Mouse (Mus musculus): ENCODE measurements at regions not wholly inside any gene's neighbourhood (a gene's known extent, or its start where the extent isn't known, plus 50 kb on each side); places are given as distances from the start of the nearest gene placed in this dataset.
A peak's percentile ranks its signal among the peaks of the same experiment; 100 is the strongest.
"Not testable (repeated sequence)": the region's sequence is repeated elsewhere in the genome, so short reads cannot be mapped to it uniquely, and the experiment has no call there.

GRCm38 (mm10) chr11:52460190-52460780, 64.1 kb downstream of the 9530068E07Rik start:
- no peak for DNase-seq (ENCODE audit: extremely low read depth, low read depth)

- DNase-seq (ENCODE audit: extremely low read depth, low read depth): peak; percentile 2
These were observed 74.9 kb downstream of the 9530068E07Rik start for GRCm38 (mm10) chr11:52471128-52471527.

GRCm38 (mm10) chr11:52480111-52480510, 83.9 kb downstream of the 9530068E07Rik start:
- not testable (repeated sequence) for DNase-seq (ENCODE audit: extremely low read depth, low read depth)

- DNase-seq (ENCODE audit: extremely low read depth, low read depth): not testable (repeated sequence)
These were observed 84.5 kb downstream of the 9530068E07Rik start for GRCm38 (mm10) chr11:52480694-52481093.

- not testable (repeated sequence) for DNase-seq (ENCODE audit: extremely low read depth, low read depth)
These were observed 87.3 kb downstream of the 9530068E07Rik start for GRCm38 (mm10) chr11:52483534-52483933.

GRCm38 (mm10) chr11:52488538-52488937, 92.3 kb downstream of the 9530068E07Rik start:
- not testable (repeated sequence) for DNase-seq (ENCODE audit: extremely low read depth, low read depth)

GRCm38 (mm10) chr11:52493336-52493735, 97.1 kb downstream of the 9530068E07Rik start:
- no peak for DNase-seq (ENCODE audit: extremely low read depth, low read depth)

DNA sequence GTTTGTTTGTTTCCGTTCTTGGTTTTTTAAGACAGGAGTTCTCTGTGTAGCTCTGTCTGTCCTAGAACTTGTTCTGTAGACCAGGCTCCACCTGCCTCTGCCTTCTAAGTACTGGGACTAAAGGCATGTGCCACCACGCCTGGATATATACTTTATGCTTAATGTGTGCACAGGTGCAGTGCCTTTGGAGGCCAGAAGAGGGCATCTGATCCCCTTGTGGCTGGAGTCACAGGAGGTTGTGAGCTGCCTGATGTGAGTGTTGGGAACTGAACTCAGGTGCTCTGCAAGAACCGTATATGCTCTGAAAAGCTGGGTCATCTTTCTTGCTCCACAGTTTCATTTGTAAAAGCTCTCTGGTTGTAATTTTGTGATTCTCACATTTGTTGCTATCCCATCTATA, 100.7 kb downstream of the 9530068E07Rik start:
- peak; percentile 11 for DNase-seq (ENCODE audit: extremely low read depth, low read depth)

- no peak for DNase-seq (ENCODE audit: extremely low read depth, low read depth)
These were observed 106.6 kb downstream of the 9530068E07Rik start for GRCm38 (mm10) chr11:52502759-52503365.

- no peak for DNase-seq (ENCODE audit: extremely low read depth, low read depth)
These were observed 115.6 kb downstream of the 9530068E07Rik start for GRCm38 (mm10) chr11:52511831-52512297.

- no peak for DNase-seq (ENCODE audit: extremely low read depth, low read depth)
These were observed 121.1 kb downstream of the 9530068E07Rik start for GRCm38 (mm10) chr11:52517330-52517729.

GRCm38 (mm10) chr11:52519877-52520276, 123.6 kb downstream of the 9530068E07Rik start:
- no peak for DNase-seq (ENCODE audit: extremely low read depth, low read depth)

DNA sequence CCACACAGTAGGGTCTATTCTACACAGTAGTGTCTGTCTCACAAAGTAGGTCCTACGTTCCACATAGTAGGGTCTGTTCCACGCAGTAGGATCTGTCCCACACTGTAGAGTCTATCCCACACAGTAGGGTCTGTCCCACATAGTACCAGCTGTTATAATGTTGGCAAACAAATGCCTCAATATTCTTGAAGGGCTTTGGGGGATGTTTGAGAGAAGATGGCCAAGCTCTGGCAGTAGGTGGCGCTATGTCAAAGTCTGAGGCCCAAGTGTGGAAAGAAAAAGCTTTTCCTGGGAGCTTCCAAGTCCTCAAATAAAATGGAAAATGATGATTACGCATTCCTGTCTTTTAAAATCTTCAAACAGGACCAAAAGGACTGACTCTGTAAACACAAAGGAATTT, 125.7 kb downstream of the 9530068E07Rik start:
- DNase-seq (ENCODE audit: extremely low read depth, low read depth): peak; percentile 32

- DNase-seq (ENCODE audit: extremely low read depth, low read depth): no peak
These were observed 126.2 kb downstream of the 9530068E07Rik start for GRCm38 (mm10) chr11:52522384-52522783.

- peak; percentile 73 for DNase-seq (ENCODE audit: extremely low read depth, low read depth)
These were observed 127.0 kb downstream of the 9530068E07Rik start for GRCm38 (mm10) chr11:52523191-52523590.

- no peak for DNase-seq (ENCODE audit: extremely low read depth, low read depth)
These were observed 127.4 kb downstream of the 9530068E07Rik start for GRCm38 (mm10) chr11:52523671-52524070.

- DNase-seq (ENCODE audit: extremely low read depth, low read depth): no peak
These were observed 129.2 kb downstream of the 9530068E07Rik start for GRCm38 (mm10) chr11:52525446-52525845.

DNA sequence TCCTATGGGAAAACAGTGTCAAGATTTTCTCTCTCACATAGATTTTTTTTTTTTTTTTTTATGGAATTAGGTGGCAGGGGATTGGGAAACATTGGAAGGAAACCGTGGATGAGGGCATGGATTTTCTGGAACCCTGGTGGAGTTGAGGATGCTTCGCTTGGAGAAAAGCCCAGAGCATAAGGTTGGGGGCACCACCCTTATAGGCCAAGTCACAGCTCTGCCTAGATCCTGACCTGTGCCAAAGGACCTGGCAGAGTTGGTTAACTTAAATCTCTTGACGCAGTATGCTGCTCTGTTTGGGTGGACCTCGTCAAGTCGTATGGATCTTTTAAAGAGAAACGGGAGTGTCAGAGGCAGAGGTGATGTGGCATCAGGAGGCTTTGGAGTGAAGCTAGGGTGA, 130.1 kb downstream of the 9530068E07Rik start:
- DNase-seq (ENCODE audit: extremely low read depth, low read depth): no peak

GRCm38 (mm10) chr11:52533379-52533778, 137.2 kb downstream of the 9530068E07Rik start:
- DNase-seq (ENCODE audit: extremely low read depth, low read depth): no peak

DNA sequence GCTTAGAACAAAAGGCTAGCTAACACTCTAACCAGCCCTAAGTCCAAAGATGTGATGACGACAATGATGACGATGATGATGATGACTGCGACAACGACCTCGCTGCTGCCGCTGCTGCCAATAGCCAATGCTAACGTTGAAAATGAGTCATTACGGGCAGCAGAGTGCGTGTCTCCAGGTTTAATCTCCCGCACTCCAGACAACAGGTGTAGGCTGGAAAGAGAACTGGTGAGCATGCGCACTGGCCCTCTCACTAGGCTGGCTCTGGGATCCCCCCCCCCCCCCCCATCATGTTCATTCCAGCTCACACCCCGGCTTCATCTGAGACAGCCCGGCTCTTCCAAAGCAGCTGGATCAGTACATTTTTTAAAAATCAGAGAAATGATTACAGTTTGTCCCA, 138.4 kb downstream of the 9530068E07Rik start:
- DNase-seq (ENCODE audit: extremely low read depth, low read depth): no peak

DNA sequence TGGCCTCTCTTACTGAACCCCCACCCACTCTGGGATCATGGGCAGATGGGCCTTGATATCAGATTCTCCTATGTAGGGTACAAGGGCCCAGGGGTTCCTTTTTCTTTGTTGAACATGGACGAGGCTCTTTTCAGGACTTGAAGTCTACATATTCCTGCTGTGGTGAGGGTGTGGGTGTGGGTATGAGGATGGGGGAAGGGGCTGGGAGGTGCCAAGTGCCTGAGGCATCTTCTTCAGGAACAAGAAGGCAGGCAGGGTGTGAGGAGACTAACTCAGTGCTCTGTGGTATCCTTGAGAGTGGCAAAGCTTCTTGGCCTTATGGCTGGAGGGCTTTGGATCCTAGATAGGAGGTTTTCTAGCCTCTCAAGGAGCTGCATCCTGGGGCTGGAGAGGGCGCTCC, 140.0 kb downstream of the 9530068E07Rik start:
- no peak for DNase-seq (ENCODE audit: extremely low read depth, low read depth)

DNA sequence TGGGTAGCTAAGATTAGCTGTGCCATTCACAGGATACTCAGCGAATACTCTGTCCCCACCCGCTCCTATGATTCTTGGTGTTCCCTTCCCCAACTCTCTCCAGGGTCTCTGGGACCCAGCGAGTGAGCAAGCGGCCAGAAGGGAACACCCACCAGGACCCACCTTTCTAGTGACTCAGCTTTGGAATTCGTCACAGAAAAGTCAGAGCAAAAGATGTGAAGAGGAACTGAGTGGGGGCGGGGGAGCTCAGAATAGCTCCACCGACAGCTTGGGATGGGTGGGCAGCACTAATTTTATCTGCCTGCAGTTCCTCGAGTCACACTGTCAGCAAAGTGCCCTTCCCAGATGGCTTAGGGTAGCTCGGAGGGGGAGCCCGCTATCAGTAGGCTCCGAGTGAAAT, 140.6 kb downstream of the 9530068E07Rik start:
- DNase-seq (ENCODE audit: extremely low read depth, low read depth): no peak

GRCm38 (mm10) chr11:52537819-52538435, 141.7 kb downstream of the 9530068E07Rik start:
- DNase-seq (ENCODE audit: extremely low read depth, low read depth): no peak
